14 mouse cellular contexts compared by ENCODE assay signal in the genomic region with DNA sequence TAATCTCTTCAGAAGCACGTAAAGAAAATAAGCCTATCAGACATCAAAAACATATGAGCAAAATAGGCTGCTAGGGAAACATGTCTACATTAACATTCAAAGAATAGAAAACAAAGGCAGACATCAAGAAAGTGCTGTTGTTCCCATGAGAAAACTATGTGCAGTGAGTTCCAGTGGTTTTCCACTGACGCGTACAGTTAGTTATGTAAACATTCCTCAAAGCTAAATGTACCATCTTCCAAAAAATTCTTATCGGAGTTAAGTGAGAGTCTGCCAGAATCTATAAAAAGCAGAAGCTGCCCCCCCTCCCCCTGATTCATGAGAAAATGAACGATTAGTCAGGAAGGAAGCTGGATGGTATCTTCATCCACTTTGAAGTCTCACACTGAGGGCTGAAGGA.
"Had no signal": no experiment of that assay in that cellular context is flagged by ENCODE, and none has a peak within 500 bp of the region (broad histone marks: within the 10 kb centered on the region; RNA-seq: fewer than 3 reads in every experiment).

No protein-coding gene starts in this region.

- H3K4me1 ChIP-seq: limb, embryonic 13.5 days; midbrain, embryonic 10.5 days; midbrain, embryonic 15.5 days; neural tube, embryonic 13.5 days had no signal

- H3K36me3 ChIP-seq: limb, embryonic 13.5 days; midbrain, embryonic 10.5 days; midbrain, embryonic 15.5 days; neural tube, embryonic 13.5 days had no signal

- H3K4me3 ChIP-seq: limb, embryonic 13.5 days; midbrain, embryonic 10.5 days; midbrain, embryonic 15.5 days; neural tube, embryonic 13.5 days had no signal

- H3K27ac ChIP-seq: limb, embryonic 13.5 days; liver, embryonic 14.5 days; midbrain, embryonic 10.5 days; midbrain, embryonic 15.5 days; neural tube, embryonic 13.5 days had no signal

- DNase-seq: kidney, adult 11 months; kidney, postnatal 14 days; left cerebral cortex, postnatal 4 days; lung, adult 18-20 months; retina, postnatal 1 day; right cerebral cortex, postnatal 4 days; spleen, adult 18-20 months; thymus, adult 2 months; thymus, postnatal 25 days had no signal

- ATAC-seq: midbrain, embryonic 15.5 days had no signal

- H3K9me3 ChIP-seq: limb, embryonic 13.5 days; midbrain, embryonic 10.5 days; midbrain, embryonic 15.5 days; neural tube, embryonic 13.5 days had no signal

- H3K4me2 ChIP-seq: limb, embryonic 13.5 days; midbrain, embryonic 15.5 days; neural tube, embryonic 13.5 days had no signal

- H3K9ac ChIP-seq: limb, embryonic 13.5 days; liver, embryonic 14.5 days; midbrain, embryonic 15.5 days; neural tube, embryonic 13.5 days had no signal

- H3K27me3 ChIP-seq: limb, embryonic 13.5 days; midbrain, embryonic 15.5 days; neural tube, embryonic 13.5 days had no signal
